Mouse (Mus musculus) testis, adult 10 weeks (tissue): ENCODE data around the gene Ginm1. TPM values are rescaled to one million over a fixed set of nuclear protein-coding genes. Genes with fewer than 3 reads are reported as not detected.

Experiments used
- polyA plus RNA-seq: library from polyadenylated mRNA; stranded (reverse); fragments of 350-450 nt; fragmentation: Illumina TruSeq; extraction: RNeasy Lipid Tissue Mini Kit (QIAGEN cat#74804); gene quantifications from one replicate; pipeline ENCODE4 v1.2.3, GENCODE M21; 2014; ENCODE audit warnings: low read depth, low replicate concordance

The Ginm1 gene
- polyA plus RNA-seq: 97.7 TPM

DNA sequence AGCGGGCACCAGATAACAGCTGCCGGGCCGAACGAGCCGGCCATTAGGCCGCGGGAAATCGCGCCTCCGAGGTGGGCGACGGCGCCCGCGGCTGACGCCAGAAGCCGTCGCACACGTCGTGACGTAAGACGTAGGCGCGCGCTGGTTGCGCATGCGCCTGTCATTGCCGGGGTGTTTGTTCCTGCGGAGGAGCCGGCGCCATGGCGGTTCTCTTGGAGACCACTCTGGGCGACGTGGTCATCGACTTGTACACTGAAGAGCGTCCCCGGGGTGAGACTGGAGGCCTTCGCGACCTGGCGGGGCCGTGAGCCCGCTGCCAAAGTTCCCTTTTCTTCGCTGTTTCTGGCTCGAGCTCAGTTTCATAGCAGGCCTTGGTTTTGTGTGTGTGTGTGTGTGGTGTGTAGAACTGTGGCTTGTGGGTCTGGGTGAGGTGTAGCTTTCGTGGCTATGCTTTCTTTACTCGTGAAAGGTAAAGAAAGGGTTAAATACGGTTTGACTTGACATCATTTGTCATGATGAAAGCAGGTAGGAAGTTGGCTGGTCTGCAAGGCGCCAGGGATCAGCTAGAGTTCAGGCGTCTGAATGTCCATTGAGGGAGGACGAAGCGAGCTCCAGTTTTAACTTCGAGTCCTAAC lies at the start of gene Ginm1, which contains the start of gene Ppil4:
Gene Ginm1, minus strand, starts transcription at position 74 of the 635 bp plus-strand sequence.
Gene Ppil4, plus strand, starts transcription at position 141 of the 635 bp plus-strand sequence.

GRCm38 (mm10) chr10:7832171-7832676 lies 39.6 kb upstream of the Ginm1 start, which contains the start of gene Zc3h12d:
Gene Zc3h12d, plus strand, starts transcription at chr10:7832470.

DNA sequence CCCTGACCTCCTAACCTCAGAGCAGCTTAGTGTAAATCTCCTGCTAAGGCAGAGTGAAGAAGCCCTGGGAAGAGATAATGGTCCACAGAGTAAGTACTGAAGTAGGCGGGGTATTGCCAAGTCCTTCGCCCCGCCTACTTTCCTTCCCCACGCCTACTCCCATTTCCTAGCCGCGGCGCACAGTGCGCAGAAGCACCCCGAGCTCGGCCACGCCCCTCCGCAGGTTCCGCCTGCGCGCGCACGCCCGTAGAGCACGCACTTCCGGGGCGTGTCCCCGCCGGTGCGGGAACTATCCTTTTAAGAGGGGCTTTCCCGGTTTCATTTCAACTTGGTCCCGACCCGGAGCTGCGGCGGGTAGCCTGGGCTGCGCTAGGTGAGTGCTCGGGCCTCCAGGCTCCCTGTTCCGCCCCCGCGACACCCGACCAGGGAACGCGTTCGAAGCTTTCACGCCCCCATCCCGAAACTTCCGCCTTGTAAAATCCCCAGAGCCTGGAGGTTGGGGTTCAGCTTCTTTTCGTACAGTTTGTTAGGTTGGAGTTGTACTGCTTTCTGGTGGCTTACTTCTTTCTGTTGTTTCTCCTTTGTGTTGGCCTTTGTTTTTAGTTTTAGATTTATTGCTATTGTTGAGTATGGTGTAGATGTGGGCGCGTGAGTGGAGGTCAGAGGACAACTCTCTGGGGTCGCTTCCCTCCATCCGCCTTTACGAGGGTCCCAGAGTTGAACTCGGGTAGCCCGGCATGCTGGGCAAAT lies 66.7 kb downstream of the Ginm1 start, which contains the start of gene Katna1:
Gene Katna1, plus strand, starts transcription at position 250 of the 750 bp plus-strand sequence.

Other genes starting within 250 kb of the Ginm1 start
- 7.2 TPM for gene Lrp11, start 203.0 kb downstream of the Ginm1 start, polyA plus RNA-seq
- 46.8 TPM for gene Nup43, start 125.3 kb downstream of the Ginm1 start, polyA plus RNA-seq
- 262 TPM for gene Pcmt1, start 111.7 kb downstream of the Ginm1 start, polyA plus RNA-seq
- gene Lats1, start 111.6 kb downstream of the Ginm1 start, polyA plus RNA-seq: 26.4 TPM
- gene Katna1, start 66.8 kb downstream of the Ginm1 start, polyA plus RNA-seq: 31.2 TPM
- gene Ppil4, start 67 bp upstream of the Ginm1 start, polyA plus RNA-seq: 59.3 TPM
- 0.10 TPM for gene Zc3h12d, start 39.6 kb upstream of the Ginm1 start, polyA plus RNA-seq
- gene Tab2, start 163.4 kb upstream of the Ginm1 start, polyA plus RNA-seq: 43.1 TPM